Mouse (Mus musculus) urinary bladder, postnatal 4 days (tissue): ENCODE measurements around the gene Mctp1.

Experiments
- DNase-seq, 2 experiments: peaks; one replicate each; pipeline ENCODE4 v3.0.0; 2021 to 2022; ENCODE audit warnings: low spot score in 2 of 2

Mctp1 gene

DNA sequence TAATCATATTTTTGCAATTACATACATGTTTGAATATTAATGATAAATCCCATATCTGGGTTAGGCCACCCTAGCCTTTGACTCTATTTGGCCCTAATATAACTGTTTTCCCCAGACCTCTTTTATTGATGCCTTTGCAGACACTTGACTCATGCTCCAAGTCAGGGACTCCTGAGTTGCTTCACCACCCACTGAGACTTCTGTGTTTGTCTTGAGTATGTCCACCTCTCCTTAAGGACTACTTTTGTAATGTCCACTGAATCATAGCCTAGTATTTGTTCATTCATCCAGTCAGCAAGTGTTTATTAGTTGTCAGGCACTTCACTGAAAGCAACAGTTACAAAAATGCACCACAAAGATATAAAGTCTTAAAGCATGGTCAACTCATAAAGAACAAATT is 235.8 kb downstream of the Mctp1 start:
- DNase-seq, result no peak

DNA sequence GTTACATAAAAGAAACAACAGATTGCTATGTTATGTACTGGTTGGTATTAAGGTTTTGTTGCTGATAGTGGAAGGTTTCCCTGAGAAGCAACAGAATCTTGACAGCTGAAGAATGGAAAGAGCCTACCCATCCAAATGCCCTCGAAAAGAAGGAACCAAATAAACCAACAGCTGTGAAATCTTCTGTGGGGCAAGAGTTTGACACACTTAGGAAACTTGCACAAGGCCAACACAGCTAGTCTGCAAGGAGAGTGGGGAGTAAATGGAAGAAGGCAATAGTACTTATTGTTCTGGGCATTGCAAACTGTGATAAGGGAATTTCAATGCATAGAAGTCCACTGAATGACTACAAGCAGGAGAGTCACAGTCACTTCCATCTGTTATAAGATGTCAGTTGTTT is 236.2 kb downstream of the Mctp1 start:
- no peak for DNase-seq

DNA sequence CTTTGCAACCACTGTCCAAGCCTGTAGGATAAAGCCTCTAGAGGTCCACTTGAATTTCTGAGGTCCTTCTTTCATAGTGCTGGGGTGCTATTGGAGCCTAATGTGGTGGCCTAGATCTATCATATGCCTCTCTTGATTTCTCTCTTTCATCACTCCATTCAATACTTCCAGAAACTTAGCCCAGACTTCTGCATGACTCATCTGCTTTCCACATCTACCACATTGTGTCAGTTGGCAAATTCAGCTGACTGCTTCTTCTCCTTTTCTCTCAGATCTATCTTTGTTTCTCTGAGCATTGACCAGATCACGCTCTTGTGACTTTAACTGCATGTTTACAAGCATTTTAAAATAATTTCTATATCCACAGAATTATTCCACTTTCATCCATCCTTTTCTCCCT is 249.4 kb downstream of the Mctp1 start:
- DNase-seq, result no peak

DNA sequence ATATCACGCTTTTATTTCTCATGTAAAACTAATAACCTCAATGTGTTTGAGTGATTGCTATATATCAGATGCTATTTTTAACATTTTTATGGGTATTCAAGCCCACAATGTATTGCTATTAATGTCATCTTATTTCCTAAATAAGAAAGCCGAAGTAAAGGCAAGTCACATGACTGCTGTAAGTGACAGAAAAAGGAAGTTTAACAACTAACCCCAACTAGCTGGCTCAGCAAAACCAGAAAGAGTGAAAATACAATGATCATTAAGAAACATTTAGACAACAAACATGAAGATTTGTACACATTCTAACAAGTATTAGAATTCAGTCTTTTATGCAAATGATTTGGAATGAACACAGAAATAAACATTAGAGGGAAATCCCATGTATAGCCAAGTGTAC is 253.9 kb downstream of the Mctp1 start:
- DNase-seq, result no peak

DNA sequence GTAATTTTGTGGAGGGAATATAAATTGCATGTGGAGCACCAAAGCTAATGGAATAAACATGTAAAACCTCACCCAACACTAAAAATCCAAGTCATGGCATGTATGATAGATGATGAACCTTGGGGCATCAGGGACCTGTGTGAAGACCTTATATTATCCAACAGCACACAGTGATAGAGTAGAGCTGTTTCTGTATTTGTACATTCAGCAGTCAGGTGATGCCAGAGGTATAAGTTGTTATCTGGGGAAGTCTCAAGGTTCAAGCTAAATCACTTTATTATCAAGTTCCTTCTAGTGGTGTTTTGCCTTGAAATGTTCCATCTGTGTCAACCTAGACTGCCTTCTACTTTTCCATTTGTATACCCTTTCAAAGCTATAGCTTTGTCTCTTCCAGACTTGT is 275.2 kb downstream of the Mctp1 start:
- DNase-seq, result no peak

DNA sequence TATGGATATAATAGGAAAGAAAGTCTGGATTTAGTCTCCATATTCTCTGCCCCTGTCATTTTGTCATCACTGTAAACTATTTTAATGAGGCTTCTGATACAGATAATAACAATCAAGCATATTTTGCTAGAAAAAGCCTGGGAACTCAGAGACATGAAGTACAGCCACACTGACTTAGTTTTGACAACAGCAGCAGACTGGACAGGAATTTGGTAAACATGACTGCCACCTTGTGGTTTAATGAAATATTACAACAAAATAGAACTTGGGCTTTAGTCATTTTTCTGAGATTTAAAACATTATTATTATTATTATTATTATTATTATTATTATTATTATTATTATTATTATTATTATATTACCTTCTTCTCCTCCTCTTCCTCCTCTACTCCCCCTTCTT is 297.0 kb downstream of the Mctp1 start:
- no peak for DNase-seq

DNA sequence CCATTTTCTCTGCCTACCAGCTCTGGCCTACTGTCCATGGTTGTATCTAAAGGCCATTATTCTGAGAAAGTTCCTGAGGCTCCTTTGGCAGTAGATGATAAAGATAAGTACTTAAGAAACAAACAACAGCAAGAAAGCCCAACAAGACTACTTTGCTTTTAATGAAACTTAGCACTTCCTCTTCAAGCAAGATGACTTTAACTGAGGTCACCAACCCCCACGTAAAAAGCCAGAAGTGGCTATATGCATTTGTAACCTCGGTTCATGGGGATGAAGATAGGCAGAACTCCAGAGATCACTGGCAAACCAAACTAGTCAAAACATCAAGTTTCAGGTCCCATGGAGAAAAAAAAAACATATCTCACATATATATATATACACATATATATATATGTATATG is 305.0 kb downstream of the Mctp1 start:
- DNase-seq, result no peak

DNA sequence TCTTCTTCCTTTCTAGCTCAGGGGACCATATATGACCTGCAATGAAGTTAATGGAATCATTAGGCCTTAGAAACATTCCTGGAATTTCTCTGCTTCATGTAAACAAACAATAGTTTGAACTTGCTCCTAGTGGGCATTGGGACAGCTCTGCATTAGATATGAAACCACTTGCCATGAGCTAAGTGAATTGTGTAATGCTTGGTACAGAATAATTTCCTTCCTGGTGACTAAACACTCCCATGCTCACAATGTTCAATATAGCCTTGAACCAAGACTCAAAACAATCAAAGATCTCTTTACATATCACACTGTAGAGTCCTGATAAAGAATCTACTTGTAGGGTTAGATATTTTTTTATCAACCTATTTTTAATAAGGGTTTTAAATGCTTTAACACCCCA is 305.8 kb downstream of the Mctp1 start:
- DNase-seq, result no peak

DNA sequence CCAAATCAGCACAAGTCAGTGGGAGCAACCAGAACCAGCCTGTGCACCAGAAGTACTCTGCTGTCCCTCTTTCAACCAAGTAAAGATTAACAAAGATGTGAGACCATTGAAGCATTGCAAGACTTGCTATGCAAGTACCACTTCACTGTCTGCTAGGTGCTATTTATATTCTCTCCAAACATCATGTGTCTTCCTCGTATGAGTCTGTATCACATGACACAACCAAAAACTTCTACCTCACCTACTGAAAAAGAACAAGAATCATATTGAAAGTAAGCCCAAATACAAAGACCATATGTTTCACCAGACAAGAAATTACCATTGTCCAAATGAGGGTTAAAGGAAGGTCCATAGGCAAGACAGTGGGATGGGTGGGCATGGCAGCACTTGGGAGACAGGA is 306.4 kb downstream of the Mctp1 start:
- no peak for DNase-seq

DNA sequence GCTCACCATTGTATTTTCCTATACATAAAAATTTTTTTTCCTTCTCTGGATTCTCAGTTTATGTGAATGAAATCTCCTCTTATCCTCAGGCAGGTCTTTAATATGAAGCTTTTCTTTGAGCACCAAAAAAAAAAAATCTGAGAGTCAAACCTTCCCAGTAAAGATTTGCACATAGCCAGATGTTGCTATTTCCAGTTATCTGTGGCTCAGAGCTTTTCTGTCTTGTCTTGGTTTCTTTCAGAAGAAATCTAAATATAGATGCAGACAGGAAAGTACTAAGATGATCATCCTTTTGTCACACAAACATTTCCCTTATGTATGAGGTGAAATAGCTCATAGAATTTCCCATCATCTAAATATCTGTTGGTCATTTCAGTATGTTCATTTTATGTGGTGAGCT is 349.7 kb downstream of the Mctp1 start:
- no peak for DNase-seq

DNA sequence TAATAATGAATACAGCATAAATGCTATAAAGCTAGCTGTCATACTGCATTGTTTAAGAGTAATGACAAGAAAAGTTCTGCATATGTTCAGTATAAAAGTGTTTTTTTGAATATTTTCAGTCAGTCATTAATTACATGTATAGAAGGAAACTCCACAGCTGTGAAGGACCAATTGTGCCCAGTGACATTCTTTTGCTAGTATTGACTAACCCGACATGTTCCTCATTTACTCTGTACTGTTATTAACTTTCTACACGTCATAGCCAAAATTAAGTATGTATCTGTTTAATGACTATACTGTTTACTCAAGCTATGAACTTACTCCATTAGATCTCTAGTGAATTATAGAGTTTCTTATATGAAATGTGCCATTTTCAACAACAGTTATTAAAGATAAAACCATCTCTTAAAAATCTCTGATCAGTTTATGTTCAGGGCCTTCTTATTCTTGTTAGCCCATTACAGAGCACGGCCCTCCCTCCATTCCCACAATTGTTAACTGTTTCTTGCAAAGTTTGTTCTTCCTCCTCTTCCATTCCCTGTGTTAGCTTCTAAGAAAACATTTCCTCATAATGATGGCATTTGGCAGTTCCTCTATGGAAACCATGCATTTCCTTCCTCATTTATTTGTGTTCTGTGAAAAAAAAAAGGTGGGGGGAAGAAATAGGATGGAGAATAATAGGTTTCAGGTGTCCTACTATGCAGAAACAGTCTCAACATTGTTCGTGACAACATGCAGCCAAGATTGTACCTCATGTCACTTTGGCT is 366.5 kb downstream of the Mctp1 start:
- DNase-seq, result no peak

DNA sequence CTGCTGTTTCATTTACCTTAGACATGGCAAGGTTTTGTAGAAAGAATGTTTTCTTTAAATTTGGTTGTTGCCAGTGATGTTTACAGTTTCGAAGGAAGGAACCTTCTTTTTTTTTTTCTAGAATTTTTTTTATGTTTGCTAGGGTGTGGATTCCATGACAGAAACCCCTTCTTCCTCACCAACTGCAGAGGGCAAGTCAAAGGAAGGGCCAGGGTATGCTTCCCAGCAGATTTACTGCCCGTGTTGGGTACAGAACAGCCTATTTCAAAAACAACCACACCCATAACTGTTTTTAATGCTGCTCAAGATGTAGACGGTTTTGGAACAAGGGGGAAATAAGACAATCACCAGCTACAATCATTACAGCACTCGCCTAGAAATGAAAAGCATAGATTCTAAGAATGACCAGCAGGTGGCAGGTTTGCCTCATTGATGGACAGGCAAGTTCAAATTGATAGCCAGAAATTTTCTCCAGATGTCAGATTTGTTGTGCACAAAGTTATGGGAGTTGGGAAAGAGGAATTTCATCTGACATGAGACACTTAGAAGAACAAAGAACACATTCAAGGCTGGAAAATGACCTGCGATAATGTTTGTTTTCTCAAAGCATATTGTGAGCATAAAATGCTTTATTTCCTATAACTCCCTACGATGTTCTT is 375.6 kb downstream of the Mctp1 start:
- no peak for DNase-seq

DNA sequence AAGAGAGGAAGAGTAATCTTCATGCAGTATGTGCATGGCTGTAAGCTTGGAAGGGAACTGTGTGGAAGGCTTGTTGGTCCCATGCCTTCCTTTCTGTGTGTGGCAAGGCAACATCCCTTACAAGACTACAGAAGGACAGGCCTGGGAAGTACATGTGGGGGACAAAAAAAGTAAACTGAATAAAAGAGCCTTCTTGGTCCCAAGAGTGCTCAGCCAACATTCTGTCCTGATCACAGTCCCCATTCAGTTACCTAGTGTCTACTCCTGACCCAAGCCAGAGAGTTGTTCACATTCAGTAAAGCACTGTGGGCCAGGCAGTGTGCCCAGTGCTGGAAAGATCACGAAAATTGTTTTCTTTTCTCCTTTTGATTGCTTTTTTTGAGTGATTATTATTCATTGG is 415.3 kb downstream of the Mctp1 start:
- DNase-seq, result no peak

DNA sequence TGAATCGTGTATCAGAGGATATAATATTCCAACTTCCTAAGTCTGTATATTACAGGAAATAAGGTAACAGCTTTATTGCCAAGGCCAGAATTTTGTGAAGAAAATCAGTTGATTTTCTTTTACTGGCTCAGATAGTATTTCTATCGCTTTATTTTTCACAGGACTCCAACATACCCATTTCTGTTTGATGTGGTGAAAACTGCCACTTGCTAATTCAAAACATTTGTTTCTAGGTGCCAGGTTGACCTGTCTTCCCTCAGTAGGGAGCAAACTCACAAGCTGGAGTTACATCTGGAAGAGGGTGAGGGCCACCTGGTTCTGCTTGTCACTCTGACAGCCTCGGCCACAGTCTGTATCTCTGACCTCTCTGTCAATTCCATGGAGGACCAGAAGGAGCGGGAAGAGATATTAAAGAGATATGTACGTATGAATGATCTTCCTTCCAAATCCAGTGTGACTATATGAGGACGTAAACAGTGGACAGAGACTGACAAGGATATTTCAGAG is 416.8 kb downstream of the Mctp1 start:
- no peak for DNase-seq

DNA sequence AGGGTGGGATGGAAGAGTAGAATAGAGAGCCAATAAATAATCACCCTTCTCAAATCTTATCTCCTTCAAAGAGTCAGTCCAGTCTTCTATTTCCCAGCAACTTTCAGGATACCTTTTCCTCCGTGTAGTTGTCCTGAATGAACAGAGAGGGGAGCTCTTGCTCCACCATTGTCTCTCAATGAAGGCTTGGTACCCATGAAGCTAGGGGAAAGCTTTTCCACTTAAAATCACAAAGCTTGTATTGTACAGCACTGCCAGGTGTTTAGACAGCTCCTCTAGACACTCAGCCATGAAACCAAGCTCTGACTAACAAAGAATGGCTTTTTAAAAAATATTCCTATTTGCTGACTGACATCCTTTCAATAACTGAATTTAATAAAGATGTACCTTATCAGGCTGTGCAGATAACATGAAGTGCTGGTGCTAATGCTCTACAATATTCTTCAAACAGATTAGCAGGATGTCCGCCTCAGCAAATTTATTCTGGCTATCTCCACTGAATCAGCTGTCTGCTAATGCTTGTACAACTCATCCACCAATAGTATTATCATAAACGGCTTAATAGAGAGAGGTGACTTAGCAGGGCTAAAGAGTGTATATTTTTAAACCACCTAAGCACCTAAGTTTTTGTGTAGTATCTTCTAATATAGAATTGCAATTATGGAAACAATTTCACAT is 417.9 kb downstream of the Mctp1 start:
- no peak for DNase-seq

DNA sequence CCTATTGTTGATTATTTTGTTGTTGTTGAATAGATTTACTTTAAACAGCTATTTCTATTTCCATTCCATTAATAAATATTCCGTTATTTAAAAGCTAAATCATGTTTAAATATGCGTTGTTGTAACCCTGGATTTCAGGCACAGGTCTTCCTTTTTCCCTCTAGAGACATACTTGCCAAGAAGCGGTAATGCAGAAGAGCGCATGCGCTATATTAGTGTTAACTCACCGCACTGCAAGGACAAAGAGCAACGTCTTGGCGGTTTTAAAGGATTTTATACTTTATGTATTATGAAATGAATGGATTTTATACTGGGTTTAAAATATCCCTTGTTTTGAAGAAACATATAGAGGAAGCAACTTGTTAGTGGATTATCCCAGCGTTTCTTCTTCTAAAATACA is 418.6 kb downstream of the Mctp1 start:
- no peak for DNase-seq

DNA sequence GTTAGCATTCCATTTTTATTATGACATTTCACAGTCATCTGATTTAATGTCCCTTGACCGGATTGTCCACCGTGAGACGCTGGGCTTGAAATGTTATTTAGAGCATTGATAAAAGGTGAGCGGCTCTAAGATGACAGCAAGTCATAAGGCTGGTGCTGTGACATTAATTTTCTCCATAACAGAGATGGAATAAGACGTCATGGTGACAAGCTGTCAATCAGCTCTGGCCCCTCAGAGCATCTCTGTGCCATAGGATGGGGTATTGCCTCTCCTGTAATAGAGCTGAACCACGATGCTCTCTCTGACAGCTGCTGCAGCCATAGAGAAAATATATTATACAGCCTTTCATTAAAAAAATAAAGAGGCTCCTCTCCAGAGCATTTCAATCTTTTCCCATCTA is 419.5 kb downstream of the Mctp1 start:
- no peak for DNase-seq

DNA sequence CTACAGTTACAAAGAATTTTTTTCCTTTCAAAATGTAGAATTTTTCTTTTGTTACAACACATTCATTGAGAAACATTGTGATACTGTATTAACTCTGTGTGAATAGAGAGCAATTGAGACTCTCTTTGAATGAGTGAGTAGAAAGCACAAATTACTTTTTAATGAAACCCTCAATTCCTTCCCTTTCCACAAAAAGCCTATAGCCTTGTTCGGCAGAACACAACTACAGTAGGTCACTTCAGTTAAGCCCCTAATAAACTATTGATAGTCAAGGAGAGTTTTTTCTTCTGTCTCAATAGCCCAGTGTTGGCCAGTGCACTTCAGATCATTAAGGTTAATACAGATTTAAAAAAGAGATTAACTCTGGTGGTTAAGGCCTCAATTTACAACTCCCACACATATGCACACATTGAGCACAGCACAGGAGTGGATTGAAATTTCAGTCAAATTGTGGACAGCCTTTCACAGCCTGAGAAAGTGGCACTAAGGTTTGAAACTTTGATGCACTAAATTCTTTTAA is 424.6 kb downstream of the Mctp1 start:
- no peak for DNase-seq

DNA sequence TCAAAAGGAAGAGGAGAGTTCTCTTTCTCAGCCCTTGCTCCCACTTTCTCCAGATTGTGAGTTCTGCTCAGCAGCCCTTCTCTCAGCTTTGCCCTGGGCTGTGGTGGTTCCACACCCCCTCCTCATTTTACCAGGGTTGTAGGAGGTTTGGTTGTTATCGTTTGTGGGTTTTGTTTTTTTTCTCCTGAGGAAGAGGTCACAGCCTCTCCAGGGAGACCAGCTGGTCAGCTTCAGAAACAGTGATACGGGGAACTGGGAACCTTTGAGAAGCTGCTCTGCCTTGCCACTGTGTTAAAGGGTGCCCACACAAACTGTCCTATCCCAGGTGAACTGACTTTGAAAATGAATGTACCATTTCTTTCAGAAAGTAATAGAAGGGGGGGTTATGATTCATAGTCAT is 425.5 kb downstream of the Mctp1 start:
- no peak for DNase-seq

DNA sequence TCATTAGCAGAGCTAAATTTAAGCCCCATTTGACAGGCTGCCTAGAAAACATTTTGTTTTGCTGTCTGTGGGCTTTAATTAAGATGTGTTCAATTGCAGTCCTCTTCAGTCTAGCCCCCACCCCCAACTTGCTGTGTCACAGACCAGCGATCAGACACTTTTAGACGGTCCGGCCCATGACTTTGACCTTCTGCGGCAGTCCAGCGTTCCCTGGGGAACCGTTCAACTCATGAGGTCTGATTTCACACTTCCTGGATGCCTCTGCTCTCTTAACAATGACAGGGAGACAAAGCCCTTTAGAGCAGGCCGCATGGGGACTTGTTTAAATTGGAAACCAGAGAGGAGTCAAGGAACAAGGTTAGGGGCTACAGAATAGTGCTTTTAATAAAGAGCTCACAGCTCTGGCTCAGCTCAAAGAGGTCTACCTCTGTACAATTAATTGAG is 426.2 kb downstream of the Mctp1 start:
- DNase-seq, result no peak

DNA sequence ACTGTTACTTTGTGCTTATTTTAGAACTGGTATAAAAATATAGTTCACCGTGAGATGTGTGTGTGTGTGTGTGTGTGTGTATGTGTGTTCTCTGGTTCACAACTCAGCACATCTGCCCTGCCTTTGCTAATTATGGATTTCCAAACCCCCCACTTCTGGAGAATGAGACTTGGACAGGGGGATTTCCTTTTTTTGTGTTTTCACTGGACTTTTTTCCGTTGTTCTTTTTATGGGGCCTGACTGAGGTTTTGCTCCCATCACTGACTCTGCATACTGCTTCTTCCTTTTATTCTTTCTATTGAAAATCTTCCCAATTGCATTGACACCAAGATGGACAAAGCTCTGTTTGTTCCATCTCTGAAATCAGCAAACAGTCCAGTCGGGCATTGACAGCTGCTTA is 438.7 kb downstream of the Mctp1 start:
- no peak for DNase-seq

DNA sequence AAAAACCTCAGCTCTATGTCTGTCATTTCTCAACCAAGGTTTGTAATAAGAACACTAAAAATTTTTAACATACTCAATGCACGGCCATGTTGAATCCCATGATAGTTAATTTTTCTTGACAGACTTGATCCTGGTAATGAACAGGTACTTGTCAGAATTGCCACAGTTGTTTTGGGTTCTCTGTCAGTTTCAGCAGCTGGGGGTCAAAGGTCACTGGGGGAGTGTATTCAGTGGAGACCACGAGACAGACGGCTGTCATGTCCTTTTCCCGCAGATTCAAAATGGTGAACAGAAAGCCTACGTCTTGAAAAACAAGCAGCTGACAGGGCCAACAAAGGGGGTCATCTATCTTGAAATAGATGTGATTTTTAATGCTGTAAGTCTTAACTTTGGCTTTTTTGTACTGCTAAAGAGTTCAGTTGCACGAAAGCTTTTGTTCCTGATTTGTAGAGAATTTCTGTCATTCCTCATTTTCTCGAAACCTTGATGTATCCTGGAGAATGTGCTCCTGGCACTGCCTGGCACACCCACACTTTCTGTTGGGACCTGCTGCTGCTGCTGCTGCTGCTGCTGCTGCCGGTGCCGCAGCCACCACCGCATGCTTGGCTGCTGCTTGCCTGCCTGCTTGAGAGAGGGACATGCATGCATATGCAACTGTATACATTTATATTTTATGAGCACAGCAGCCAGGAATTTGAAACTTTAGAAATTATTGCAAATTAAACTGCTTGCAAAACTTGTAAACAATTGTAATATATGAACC is 440.8 kb downstream of the Mctp1 start:
- no peak for DNase-seq
